Mouse (Mus musculus): Measurements from ENCODE around the gene Tmem240. TPM values are rescaled to one million over a fixed set of nuclear protein-coding genes. Genes with fewer than 3 reads are reported as not detected.
"Not testable (repeated sequence)": the region's sequence is repeated elsewhere in the genome, so short reads cannot be mapped to it uniquely, and the experiment has no call there.

The Tmem240 gene
- polyA plus RNA-seq, 1 experiment from 2014 or later = 0.59 TPM

DNA sequence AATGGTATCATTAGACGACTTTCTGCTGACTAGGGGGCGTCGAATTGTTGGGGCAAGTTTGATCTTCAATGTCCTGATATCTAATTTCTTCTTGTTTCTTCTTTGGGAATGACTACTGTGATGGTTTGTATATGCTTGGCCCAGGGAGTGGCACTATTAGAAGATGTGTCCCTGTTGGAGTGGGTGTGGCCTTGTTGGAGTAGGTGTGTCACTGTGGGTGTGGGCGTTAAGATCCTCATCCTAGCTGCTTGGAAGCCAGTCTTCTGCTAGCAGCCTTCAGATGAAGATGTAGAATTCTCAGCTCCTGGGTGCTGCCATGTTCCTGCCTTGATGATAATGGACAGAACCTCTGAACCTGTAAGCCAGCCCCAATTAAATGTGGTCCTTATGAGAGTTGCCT, 54.2 kb downstream of the Tmem240 start:
- not testable (repeated sequence) for H3K4me1 ChIP-seq; H3K4me2 ChIP-seq; ATAC-seq (ENCODE audit: borderline replicate concordance, extremely low read depth, low FRiP score, low TSS enrichment); H3K4me3 ChIP-seq; H3K9me3 ChIP-seq; H3K9ac ChIP-seq; H3K27me3 ChIP-seq; H3K36me3 ChIP-seq; H3K27ac ChIP-seq
- WGBS = 67% methylated on average over 4 of the region's 4 CpGs

DNA sequence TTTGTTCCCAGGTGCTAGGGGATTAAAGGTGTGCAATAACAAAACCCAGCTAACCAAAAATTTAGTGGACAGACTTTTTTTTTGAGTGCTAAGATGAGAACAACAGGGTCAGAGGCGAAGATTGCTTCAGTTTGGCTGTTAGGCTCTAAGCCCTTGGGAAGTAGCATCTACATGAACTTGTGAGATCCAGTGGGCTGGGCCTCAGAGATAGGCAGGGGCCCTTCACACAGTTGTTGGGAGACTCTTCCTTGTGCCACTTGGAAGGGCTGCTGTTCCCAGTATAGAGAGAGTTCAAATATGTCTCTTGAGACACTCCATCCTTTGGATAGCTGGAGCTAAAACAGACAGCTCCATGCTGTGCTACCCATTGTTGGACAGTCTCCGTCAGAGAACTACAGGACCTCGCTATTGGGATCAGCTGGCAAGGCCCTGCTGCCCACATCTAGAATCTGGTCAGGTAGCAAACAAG, 55.5 kb downstream of the Tmem240 start, which contains the start of gene Ankrd65:
Ankrd65 (plus strand) TSS at position 419 of the 469 bp plus-strand sequence.
- WGBS = 78% methylated on average over 3 of the region's 3 CpGs
- H3K9ac ChIP-seq = no peak within 1 kb of the TSS
- no peaks in the 10 kb centered on the region for H3K27me3 ChIP-seq
- no peak within 1 kb of the TSS for H3K27ac ChIP-seq
- H3K4me2 ChIP-seq = no peak within 1 kb of the TSS
- ATAC-seq (ENCODE audit: borderline replicate concordance, extremely low read depth, low FRiP score, low TSS enrichment) = no peak
- H3K4me3 ChIP-seq = no peak within 1 kb of the TSS
- no peaks in the 10 kb centered on the region for H3K9me3 ChIP-seq
- no peaks in the 10 kb centered on the region for H3K4me1 ChIP-seq
- no peaks in the 10 kb centered on the region for H3K36me3 ChIP-seq

Small RNA genes within 50 kb of the gene (microRNA-seq; reads per million reads assigned to microRNA genes)
- gene Gm27743 = not detected

Other genes starting within 250 kb of the Tmem240 start
- gene Gnb1, start 243.4 kb upstream of the Tmem240 start, polyA plus RNA-seq (2015; fragmentation: Nextera tagmentation; extraction: Ambion mirVana) = 527 and 534 TPM in 2 replicates
- 76.3 and 77.6 TPM in 2 replicates for gene Nadk, start 172.4 kb upstream of the Tmem240 start, polyA plus RNA-seq (2015; fragmentation: Nextera tagmentation; extraction: Ambion mirVana)
- gene Slc35e2, start 133.4 kb upstream of the Tmem240 start, polyA plus RNA-seq (2015; fragmentation: Nextera tagmentation; extraction: Ambion mirVana) = 6.4 and 6.5 TPM in 2 replicates
- 50.2 and 53.6 TPM in 2 replicates for gene Cdk11b, start 109.9 kb upstream of the Tmem240 start, polyA plus RNA-seq (2015; fragmentation: Nextera tagmentation; extraction: Ambion mirVana)
- gene Gm10563, start 89.4 kb upstream of the Tmem240 start, polyA plus RNA-seq (2015; fragmentation: Nextera tagmentation; extraction: Ambion mirVana) = not detected in 2 replicates
- gene Mmp23, start 81.4 kb upstream of the Tmem240 start, polyA plus RNA-seq (2015; fragmentation: Nextera tagmentation; extraction: Ambion mirVana) = 41.7 and 47.8 TPM in 2 replicates
- 27.6 and 29.1 TPM in 2 replicates for gene Mib2, start 65.6 kb upstream of the Tmem240 start, polyA plus RNA-seq (2015; fragmentation: Nextera tagmentation; extraction: Ambion mirVana)
- gene Fndc10, start 40.5 kb upstream of the Tmem240 start, polyA plus RNA-seq (2015; fragmentation: Nextera tagmentation; extraction: Ambion mirVana) = 4.3 and 4.9 TPM in 2 replicates
- 147 and 150 TPM in 2 replicates for gene Ssu72, start 30.0 kb upstream of the Tmem240 start, polyA plus RNA-seq (2015; fragmentation: Nextera tagmentation; extraction: Ambion mirVana)
- gene Atad3a, start 26.3 kb downstream of the Tmem240 start, polyA plus RNA-seq (2015; fragmentation: Nextera tagmentation; extraction: Ambion mirVana) = 84.7 and 90.0 TPM in 2 replicates
- 10.5 and 11.0 TPM in 2 replicates for gene Vwa1, start 39.9 kb downstream of the Tmem240 start, polyA plus RNA-seq (2015; fragmentation: Nextera tagmentation; extraction: Ambion mirVana)
- gene Tmem88b, start 51.1 kb downstream of the Tmem240 start, polyA plus RNA-seq (2015; fragmentation: Nextera tagmentation; extraction: Ambion mirVana) = 0.16 and 0.26 TPM in 2 replicates
- gene Ankrd65, start 55.6 kb downstream of the Tmem240 start, polyA plus RNA-seq (2015; fragmentation: Nextera tagmentation; extraction: Ambion mirVana) = 0.20 TPM in 1 of 2 replicates, not detected in the other
- gene Mrpl20, start 68.1 kb downstream of the Tmem240 start, polyA plus RNA-seq (2015; fragmentation: Nextera tagmentation; extraction: Ambion mirVana) = 193 and 228 TPM in 2 replicates
- 152 and 169 TPM in 2 replicates for gene Ccnl2, start 77.7 kb downstream of the Tmem240 start, polyA plus RNA-seq (2015; fragmentation: Nextera tagmentation; extraction: Ambion mirVana)
- 143 and 146 TPM in 2 replicates for gene Aurkaip1, start 96.5 kb downstream of the Tmem240 start, polyA plus RNA-seq (2015; fragmentation: Nextera tagmentation; extraction: Ambion mirVana)
- gene Mxra8, start 104.9 kb downstream of the Tmem240 start, polyA plus RNA-seq (2015; fragmentation: Nextera tagmentation; extraction: Ambion mirVana) = 194 and 223 TPM in 2 replicates
- gene Dvl1, start 112.6 kb downstream of the Tmem240 start, polyA plus RNA-seq (2015; fragmentation: Nextera tagmentation; extraction: Ambion mirVana) = 14.0 and 14.7 TPM in 2 replicates
- 0.34 and 0.36 TPM in 2 replicates for gene Tas1r3, start 128.6 kb downstream of the Tmem240 start, polyA plus RNA-seq (2015; fragmentation: Nextera tagmentation; extraction: Ambion mirVana)
- 14.5 and 15.2 TPM in 2 replicates for gene Cptp, start 134.6 kb downstream of the Tmem240 start, polyA plus RNA-seq (2015; fragmentation: Nextera tagmentation; extraction: Ambion mirVana)
- gene Ints11, start 134.7 kb downstream of the Tmem240 start, polyA plus RNA-seq (2015; fragmentation: Nextera tagmentation; extraction: Ambion mirVana) = 77.7 and 80.5 TPM in 2 replicates
- 42.9 and 44.9 TPM in 2 replicates for gene Pusl1, start 157.0 kb downstream of the Tmem240 start, polyA plus RNA-seq (2015; fragmentation: Nextera tagmentation; extraction: Ambion mirVana)
- 15.1 and 17.7 TPM in 2 replicates for gene Acap3, start 157.0 kb downstream of the Tmem240 start, polyA plus RNA-seq (2015; fragmentation: Nextera tagmentation; extraction: Ambion mirVana)
- 106 and 107 TPM in 2 replicates for gene Ube2j2, start 209.0 kb downstream of the Tmem240 start, polyA plus RNA-seq (2015; fragmentation: Nextera tagmentation; extraction: Ambion mirVana)
- gene C1qtnf12, start 227.5 kb downstream of the Tmem240 start, polyA plus RNA-seq (2015; fragmentation: Nextera tagmentation; extraction: Ambion mirVana) = 39.3 and 45.0 TPM in 2 replicates